Mouse (Mus musculus) kidney, postnatal 0 days (tissue): ENCODE data around the gene Zfc3h1. TPM values are rescaled to one million over a fixed set of nuclear protein-coding genes. Genes with fewer than 3 reads are reported as not detected.

ENCODE experiments used
- ATAC-seq: fragments of 200-750 bp; cut with Nextera tagmentation; replicated peaks from 2 replicates; pipeline ENCODE4 v1.8.0; 2017; ENCODE audit warnings: low read depth, moderate number of reproducible peaks, moderate TSS enrichment, moderate library complexity; ENCODE audit not compliant: low FRiP score
- DNase-seq: peaks from one replicate; pipeline ENCODE4 v3.0.0-alpha.2; 2016; ENCODE audit warnings: low spot score
- H3K27ac ChIP-seq: fragments of 300-500 bp; sonication (generic); 2 replicates; pipeline ENCODE4 v1.5.1; 2014; ENCODE audit warnings: mild to moderate bottlenecking
- H3K27me3 ChIP-seq: fragments of 300-500 bp; sonication (generic); 2 replicates; pipeline ENCODE4 v1.6.1; 2014; ENCODE audit warnings: low read length, mixed read lengths; ENCODE audit not compliant: insufficient read depth
- H3K36me3 ChIP-seq: fragments of 300-500 bp; sonication (generic); 2 replicates; pipeline ENCODE4 v1.6.1; 2014; ENCODE audit warnings: low read length, mixed read lengths; ENCODE audit not compliant: insufficient read depth
- H3K4me1 ChIP-seq: fragments of 300-500 bp; sonication (generic); replicated peaks from 2 replicates; pipeline ENCODE4 v1.6.1; 2014; ENCODE audit warnings: antibody characterized with exemption, low read length, mixed read lengths; ENCODE audit not compliant: insufficient read depth
- H3K4me2 ChIP-seq: fragments of 300-500 bp; sonication (generic); 2 replicates; pipeline ENCODE4 v1.6.1; 2014; ENCODE audit warnings: mild to moderate bottlenecking, low read length, moderate library complexity, mixed read lengths
- H3K4me3 ChIP-seq: fragments of 300-500 bp; sonication (generic); replicated peaks from 2 replicates; pipeline ENCODE4 v1.5.1; 2014; ENCODE audit warnings: low read depth, low read length
- H3K9ac ChIP-seq: fragments of 300-500 bp; sonication (generic); 2 replicates; pipeline ENCODE4 v1.6.1; 2014; ENCODE audit warnings: low read depth, low read length
- H3K9me3 ChIP-seq: fragments of 300-500 bp; sonication (generic); replicated peaks from 2 replicates; pipeline ENCODE4 v1.6.1; 2016; ENCODE audit warnings: low read length, inconsistent platforms, mixed read lengths
- CTCF ChIP-seq: IDR thresholded peaks from 2 replicates; pipeline ENCODE4 v1.5.1; 2016; ENCODE audit warnings: antibody characterized with exemption, low read depth, mild to moderate bottlenecking, moderate library complexity
- WGBS: fragments of 180-500 bp; shearing (Covaris S2); extraction: QIAGEN DNeasy Blood & Tissue Kit; methylation state at CpG from one replicate; pipeline ENCODE4 v1.1.7; 2014; 5-methylcytosine and 5-hydroxymethylcytosine counted together
- polyA plus RNA-seq: library from polyadenylated mRNA; unstranded; fragments of >200 nt; fragmentation: Nextera tagmentation; extraction: Ambion mirVana; gene quantifications from 2 replicates; pipeline ENCODE4 v1.2.1, GENCODE M21; 2015

Gene Zfc3h1
- polyA plus RNA-seq, 1 experiment from 2014 or later: 14.5 TPM

- no peak overlapping the region for H3K4me3 ChIP-seq
- H3K9ac ChIP-seq: no peak overlapping the region
- peak; percentile 10 for DNase-seq
- H3K9me3 ChIP-seq: no peaks in the 10 kb centered on the region
- H3K27me3 ChIP-seq: no peaks in the 10 kb centered on the region
- H3K4me2 ChIP-seq: no peak overlapping the region
- 56% methylated on average over 10 of the region's 10 CpGs for WGBS
- 0 out of 2 replicates have a peak overlapping the region, but pooled peaks have one; percentile 36 for H3K27ac ChIP-seq
- TF ChIP-seq CTCF: no peak
- no peaks in the 10 kb centered on the region for H3K36me3 ChIP-seq
- H3K4me1 ChIP-seq: 0 out of 2 replicates have a peak, but pooled peaks cover 5% of the 10 kb centered on the region
- peak; percentile 88 for ATAC-seq
Observed at GRCm38 (mm10) chr10:115349029-115349428, 35.7 kb upstream of the Zfc3h1 start.

- ATAC-seq: peak; percentile 70
- 62% methylated on average over 7 of the region's 7 CpGs for WGBS
Observed at GRCm38 (mm10) chr10:115349509-115349908, 35.2 kb upstream of the Zfc3h1 start.

GRCm38 (mm10) chr10:115350810-115351397 is 33.9 kb upstream of the Zfc3h1 start:
- H3K4me1 ChIP-seq: 0 out of 2 replicates have a peak, but pooled peaks cover 5% of the 10 kb centered on the region
- ATAC-seq: no peak
- no peak for TF ChIP-seq CTCF
- DNase-seq: no peak
- H3K9ac ChIP-seq: no peak overlapping the region
- 86% methylated on average over 2 of the region's 2 CpGs for WGBS
- no peaks in the 10 kb centered on the region for H3K27me3 ChIP-seq
- H3K4me2 ChIP-seq: no peak overlapping the region
- H3K4me3 ChIP-seq: no peak overlapping the region
- H3K36me3 ChIP-seq: no peaks in the 10 kb centered on the region
- H3K9me3 ChIP-seq: no peaks in the 10 kb centered on the region
- no peak overlapping the region for H3K27ac ChIP-seq

More at GRCm38 (mm10) chr10:115349509-115349908, 35.2 kb upstream of the Zfc3h1 start:
- Histone ChIP-seq H3K4me1 (0 out of 2 replicates have a peak, but pooled peaks cover 5% of the 10 kb centered on the region), H3K36me3 (no peaks in the 10 kb centered on the region), H3K27ac (0 out of 2 replicates have a peak overlapping the region, but pooled peaks have one; percentile 36), H3K9ac (no peak overlapping the region), H3K4me3 (no peak overlapping the region), H3K27me3 (no peaks in the 10 kb centered on the region), H3K4me2 (0 out of 2 replicates have a peak overlapping the region, but pooled peaks have one; percentile 5), H3K9me3 (no peaks in the 10 kb centered on the region)
- no peak for DNase-seq
- TF ChIP-seq CTCF: no peak

GRCm38 (mm10) chr10:115354553-115354952 is 30.2 kb upstream of the Zfc3h1 start:
- no peak for DNase-seq
- WGBS: 77% methylated on average over 6 of the region's 6 CpGs
- TF ChIP-seq CTCF: no peak
- Histone ChIP-seq H3K27me3 (no peaks in the 10 kb centered on the region), H3K9me3 (no peaks in the 10 kb centered on the region), H3K9ac (no peak overlapping the region), H3K27ac (no peak overlapping the region), H3K4me1 (0 out of 2 replicates have a peak, but pooled peaks cover 5% of the 10 kb centered on the region), H3K4me2 (no peak overlapping the region), H3K36me3 (0 out of 2 replicates have a peak, but pooled peaks cover 5% of the 10 kb centered on the region), H3K4me3 (no peak overlapping the region)
- ATAC-seq: no peak

GRCm38 (mm10) chr10:115355016-115355415 is 29.7 kb upstream of the Zfc3h1 start:
- 0 out of 2 replicates have a peak, but pooled peaks cover 5% of the 10 kb centered on the region for H3K36me3 ChIP-seq
- no peak overlapping the region for H3K4me2 ChIP-seq
- WGBS: 92% methylated on average over 6 of the region's 6 CpGs
- no peak overlapping the region for H3K27ac ChIP-seq
- H3K4me1 ChIP-seq: 0 out of 2 replicates have a peak, but pooled peaks cover 1% of the 10 kb centered on the region
- no peak overlapping the region for H3K9ac ChIP-seq
- H3K9me3 ChIP-seq: no peaks in the 10 kb centered on the region
- no peak for TF ChIP-seq CTCF
- ATAC-seq: no peak
- no peak overlapping the region for H3K4me3 ChIP-seq
- no peak for DNase-seq
- H3K27me3 ChIP-seq: no peaks in the 10 kb centered on the region

GRCm38 (mm10) chr10:115356106-115356505 is 28.7 kb upstream of the Zfc3h1 start:
- H3K9ac ChIP-seq: no peak overlapping the region
- ATAC-seq (no peak), DNase-seq (no peak)
- H3K4me3 ChIP-seq: no peak overlapping the region
- no peak overlapping the region for H3K4me2 ChIP-seq
- H3K4me1 ChIP-seq: no peaks in the 10 kb centered on the region
- 92% methylated on average over 6 of the region's 7 CpGs for WGBS
- no peak overlapping the region for H3K27ac ChIP-seq
- H3K9me3 ChIP-seq: no peaks in the 10 kb centered on the region
- H3K27me3 ChIP-seq: no peaks in the 10 kb centered on the region
- TF ChIP-seq CTCF: no peak
- H3K36me3 ChIP-seq: 0 out of 2 replicates have a peak, but pooled peaks cover 5% of the 10 kb centered on the region
